Mouse (Mus musculus): ENCODE measurements at regions not wholly inside any gene's neighbourhood (a gene's known extent, or its start where the extent isn't known, plus 50 kb on each side); places are given as distances from the start of the nearest gene placed in this dataset.

- intact Hi-C loops (cut with DNase I): loop anchor here (5.0 kb wide), 1 partner anchor 42 kb away; no protein-coding TSS in a partner anchor
- DNase-seq: peak; percentile 25 to 30
Observed at GRCm38 (mm10) chr1:193668841-193669240, 298.7 kb upstream of the Camk1g start.

GRCm38 (mm10) chr1:193665854-193666253 lies 295.8 kb upstream of the Camk1g start:
- intact Hi-C loops (cut with DNase I): loop anchor here (5.0 kb wide), 1 partner anchor 39 kb away; no protein-coding TSS in a partner anchor
- DNase-seq: peak in 1 of 2 experiments; percentile 3

GRCm38 (mm10) chr1:193664569-193664968 lies 294.5 kb upstream of the Camk1g start:
- intact Hi-C loops (cut with DNase I): no loop called here
- no peak for DNase-seq

GRCm38 (mm10) chr1:193663587-193663986 lies 293.5 kb upstream of the Camk1g start:
- DNase-seq: no peak
- intact Hi-C loops (cut with DNase I): no loop called here

- intact Hi-C loops (cut with DNase I): no loop called here
Observed at GRCm38 (mm10) chr1:193662166-193662890, 292.2 kb upstream of the Camk1g start.

GRCm38 (mm10) chr1:193661377-193661776 lies 291.3 kb upstream of the Camk1g start:
- no peak for DNase-seq
- intact Hi-C loops (cut with DNase I): no loop called here

More at GRCm38 (mm10) chr1:193662166-193662890, 292.2 kb upstream of the Camk1g start:
- DNase-seq: no peak

DNA sequence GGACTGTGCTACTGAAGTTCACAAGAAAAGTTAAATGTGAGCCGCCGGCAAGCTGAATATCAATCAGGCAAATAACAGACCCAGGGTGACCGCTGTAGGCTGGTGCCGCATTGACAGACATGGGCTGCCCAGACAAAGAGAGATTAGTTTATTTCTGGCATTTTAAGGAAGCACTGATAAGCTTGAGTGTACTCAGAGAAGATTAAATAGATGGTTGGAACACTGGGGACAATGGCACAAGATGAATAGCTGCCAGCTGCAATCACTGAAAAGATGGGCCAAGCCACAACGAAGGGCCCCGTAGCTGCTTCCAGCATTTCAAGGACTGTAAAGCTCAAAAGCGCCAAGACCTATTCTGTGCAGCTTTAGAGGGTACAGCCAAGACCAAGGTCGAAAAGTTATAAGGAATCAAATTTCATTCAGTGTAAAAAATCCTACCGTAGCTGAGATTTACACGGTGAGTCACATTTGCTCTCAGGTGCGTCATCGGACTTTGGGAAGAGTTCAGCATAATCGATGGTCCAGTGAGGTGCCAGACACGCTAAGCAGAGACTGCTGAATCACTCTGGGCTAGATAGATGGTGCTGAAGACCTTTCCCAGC lies 285.1 kb upstream of the Camk1g start:
- intact Hi-C loops (cut with DNase I): no loop called here
- peak; percentile 6 to 31 for DNase-seq

- no peak for DNase-seq
- intact Hi-C loops (cut with DNase I): no loop called here
Observed at GRCm38 (mm10) chr1:193650275-193650674, 280.2 kb upstream of the Camk1g start.

DNA sequence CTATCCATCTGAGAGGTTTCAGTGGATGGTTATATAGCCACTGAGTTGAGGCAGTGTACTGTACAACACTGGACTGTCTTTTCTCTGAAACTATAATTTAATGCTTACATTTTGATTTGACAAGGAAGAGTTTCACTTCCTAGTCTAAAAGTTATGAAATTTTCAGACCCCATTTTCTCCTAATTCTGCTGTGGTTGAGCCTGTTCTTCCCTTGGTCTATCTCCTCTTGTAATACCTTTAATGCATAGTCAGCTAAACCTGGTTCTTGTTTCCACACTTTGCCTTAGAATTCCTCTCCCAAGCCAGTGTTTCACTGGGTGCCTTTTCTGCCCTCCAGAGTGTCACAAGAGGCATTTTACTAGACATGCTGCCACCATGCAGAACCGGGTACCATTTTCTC lies 279.3 kb upstream of the Camk1g start:
- intact Hi-C loops (cut with DNase I): loop anchor here (5.0 kb wide), 1 partner anchor 72 kb away; no protein-coding TSS in a partner anchor
- no peak for DNase-seq

GRCm38 (mm10) chr1:193647371-193648270 lies 277.5 kb upstream of the Camk1g start:
- no peak for DNase-seq
- intact Hi-C loops (cut with DNase I): loop anchor here (5.0 kb wide), 1 partner anchor 70 kb away; no protein-coding TSS in a partner anchor

DNA sequence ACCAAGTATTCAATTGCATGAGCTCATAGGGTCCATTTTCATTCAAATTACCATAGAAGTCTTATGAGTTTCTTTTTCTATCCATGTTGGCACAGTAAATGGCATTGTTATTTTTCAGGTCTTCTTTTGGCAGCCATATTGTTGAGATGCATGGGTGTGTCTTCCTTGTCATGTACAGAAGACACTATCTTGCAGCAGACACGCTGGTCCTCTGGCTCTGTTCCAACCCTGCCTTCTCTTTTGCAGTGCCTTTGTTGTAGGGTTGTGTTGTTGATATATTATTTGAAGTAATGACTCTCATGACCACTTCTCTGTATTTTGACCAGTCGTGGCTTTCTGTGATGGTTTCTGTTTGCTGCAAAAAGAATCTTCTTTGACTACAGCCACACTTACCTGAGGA lies 274.4 kb upstream of the Camk1g start:
- DNase-seq: no peak
- intact Hi-C loops (cut with DNase I): no loop called here

DNA sequence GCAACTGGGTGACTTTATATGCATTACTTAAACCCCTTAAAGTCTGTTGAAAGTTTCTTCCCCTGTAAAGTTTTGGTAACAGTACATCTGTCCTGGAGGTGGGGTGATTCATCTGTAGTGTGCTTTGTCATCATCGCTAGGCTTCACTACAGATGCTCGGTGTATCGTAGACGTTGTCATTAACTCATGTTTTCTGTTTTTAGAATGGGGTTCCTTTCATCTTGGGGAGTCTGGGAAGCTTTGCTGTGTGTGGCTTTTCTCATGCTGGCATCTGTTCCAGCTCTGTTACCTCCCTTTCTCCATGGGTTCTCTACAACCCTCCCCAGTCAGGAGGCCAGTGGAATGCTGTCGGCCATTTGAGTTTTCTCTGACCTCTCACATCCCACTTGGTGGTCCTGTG lies 266.4 kb upstream of the Camk1g start:
- intact Hi-C loops (cut with DNase I): no loop called here
- DNase-seq: no peak

GRCm38 (mm10) chr1:193632115-193632514 lies 262.0 kb upstream of the Camk1g start:
- intact Hi-C loops (cut with DNase I): no loop called here

GRCm38 (mm10) chr1:193629887-193630286 lies 259.8 kb upstream of the Camk1g start:
- DNase-seq: peak in 1 of 2 experiments; percentile 14
- intact Hi-C loops (cut with DNase I): loop anchor here (5.0 kb wide), 2 partner anchors 37 to 43 kb away; no protein-coding TSS in a partner anchor

More at GRCm38 (mm10) chr1:193632115-193632514, 262.0 kb upstream of the Camk1g start:
- DNase-seq: no peak

DNA sequence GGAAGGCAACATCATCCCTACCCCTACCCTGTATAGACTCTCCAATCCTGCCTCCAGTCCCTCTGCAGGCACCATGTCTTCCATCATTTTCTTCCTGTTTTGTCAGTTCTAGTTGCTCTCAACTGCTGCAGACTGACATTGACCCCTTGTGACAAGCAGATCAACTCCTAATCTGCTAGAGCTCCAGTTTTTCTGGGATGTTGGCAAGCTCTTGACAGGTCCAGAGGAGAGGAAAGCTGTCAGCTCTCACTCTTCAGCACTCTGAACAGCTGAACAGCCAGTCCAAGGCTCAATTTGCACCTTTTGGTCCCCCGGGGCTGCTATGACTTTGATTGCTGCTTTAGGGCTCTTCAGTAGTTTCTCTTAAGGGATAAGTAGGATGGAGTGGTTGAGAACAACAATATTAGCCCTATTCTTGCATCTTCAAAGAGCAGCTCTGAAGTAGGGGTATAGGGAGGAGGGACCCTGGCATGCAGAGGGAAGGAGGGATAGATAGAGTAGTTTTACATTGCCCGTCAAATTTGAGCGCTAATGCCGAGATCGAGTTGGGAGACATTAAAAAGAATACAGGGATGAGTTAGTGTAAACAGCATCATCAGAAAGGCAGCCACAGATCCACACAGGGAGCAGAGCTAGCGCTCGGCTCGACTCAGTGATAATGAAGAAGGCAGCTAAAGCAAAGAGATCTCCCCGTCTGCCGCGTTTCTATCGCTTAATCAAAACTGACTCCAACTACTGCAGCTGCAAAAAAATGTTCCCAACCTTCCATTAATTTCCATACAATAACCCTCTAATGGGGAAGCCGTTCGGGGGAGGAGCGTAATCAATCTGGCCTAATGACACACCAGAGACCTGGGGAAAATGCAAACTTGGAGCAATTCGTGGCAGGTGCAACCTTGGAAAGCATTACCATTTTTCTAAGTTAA lies 257.1 kb upstream of the Camk1g start:
- intact Hi-C loops (cut with DNase I): loop anchor here (5.0 kb wide), 2 partner anchors 40 kb away; no protein-coding TSS in a partner anchor
- no peak for DNase-seq

GRCm38 (mm10) chr1:193625101-193625956 lies 255.2 kb upstream of the Camk1g start:
- peak; percentile 3 to 14 for DNase-seq
- intact Hi-C loops (cut with DNase I): loop anchor here (5.0 kb wide), 2 partner anchors 38 to 42 kb away; no protein-coding TSS in a partner anchor

GRCm38 (mm10) chr1:193623571-193623970 lies 253.5 kb upstream of the Camk1g start:
- no peak for DNase-seq
- intact Hi-C loops (cut with DNase I): no loop called here

DNA sequence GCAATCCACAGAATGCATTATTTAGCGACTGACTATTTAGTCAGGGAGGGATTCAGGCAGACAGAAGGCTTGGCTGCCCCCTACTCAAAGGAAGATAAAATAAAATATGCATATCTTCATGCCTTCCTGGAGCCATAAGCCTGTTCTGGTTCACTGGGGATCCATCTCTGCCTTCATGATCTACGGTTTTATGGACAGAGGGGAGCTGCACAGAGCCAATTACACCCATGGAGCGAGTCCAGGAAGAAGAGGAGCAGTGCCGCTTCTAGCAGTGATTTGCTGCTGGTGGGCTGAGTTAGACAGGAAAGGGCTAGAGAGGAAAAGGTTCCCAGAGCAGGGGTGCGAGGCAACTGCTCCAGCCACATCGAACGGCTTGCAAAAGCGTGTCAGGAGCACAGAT lies 248.2 kb upstream of the Camk1g start:
- DNase-seq: no peak
- intact Hi-C loops (cut with DNase I): no loop called here

GRCm38 (mm10) chr1:193610471-193610870 lies 240.4 kb upstream of the Camk1g start:
- no peak for DNase-seq
- intact Hi-C loops (cut with DNase I): no loop called here
